Mouse (Mus musculus) CD4-positive helper T cell, adult 2 months (primary cell): ENCODE results near the gene Abhd13.

Experiments used
- DNase-seq: peaks from one replicate; pipeline ENCODE4 v3.0.0-alpha.2; 2012; ENCODE audit warnings: low read depth, missing footprints, low spot score

Abhd13 gene

GRCm38 (mm10) chr8:10016252-10016651, 38.7 kb downstream of the Abhd13 start:
- no peak for DNase-seq

- DNase-seq, result no peak
Observed at GRCm38 (mm10) chr8:10017231-10017630, 39.7 kb downstream of the Abhd13 start.

- no peak for DNase-seq
Observed at GRCm38 (mm10) chr8:10030320-10031060, 53.0 kb downstream of the Abhd13 start.

DNA sequence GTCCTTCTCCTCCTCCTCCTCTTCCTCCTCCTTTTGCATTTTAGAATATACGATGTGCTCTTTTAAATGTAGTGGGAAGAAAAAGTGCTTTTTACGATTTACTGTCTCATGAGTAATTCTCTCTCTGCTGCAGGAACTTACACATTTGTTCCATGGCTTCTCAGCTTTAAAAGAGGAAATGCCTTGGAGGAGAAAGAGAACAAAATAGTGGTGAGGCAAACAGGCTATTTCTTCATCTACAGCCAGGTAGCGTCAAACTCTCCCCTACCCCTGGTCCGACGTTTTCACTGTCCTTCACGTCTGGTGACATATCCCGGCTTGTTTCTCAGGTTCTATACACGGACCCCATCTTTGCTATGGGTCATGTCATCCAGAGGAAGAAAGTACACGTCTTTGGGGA, 53.7 kb downstream of the Abhd13 start:
- DNase-seq, result no peak

GRCm38 (mm10) chr8:10040866-10041265, 63.4 kb downstream of the Abhd13 start:
- no peak for DNase-seq
